Mouse (Mus musculus): ENCODE data around the gene Mamdc4.

Gene Mamdc4

GRCm38 (mm10) chr2:25574579-25575431 is at the start of gene Mamdc4, which contains the start of gene Phpt1:
TSS of gene Mamdc4 (minus strand) at chr2:25574845.
TSS of gene Phpt1 (minus strand) at chr2:25575224.
- peak; percentile 98 for DNase-seq

DNA sequence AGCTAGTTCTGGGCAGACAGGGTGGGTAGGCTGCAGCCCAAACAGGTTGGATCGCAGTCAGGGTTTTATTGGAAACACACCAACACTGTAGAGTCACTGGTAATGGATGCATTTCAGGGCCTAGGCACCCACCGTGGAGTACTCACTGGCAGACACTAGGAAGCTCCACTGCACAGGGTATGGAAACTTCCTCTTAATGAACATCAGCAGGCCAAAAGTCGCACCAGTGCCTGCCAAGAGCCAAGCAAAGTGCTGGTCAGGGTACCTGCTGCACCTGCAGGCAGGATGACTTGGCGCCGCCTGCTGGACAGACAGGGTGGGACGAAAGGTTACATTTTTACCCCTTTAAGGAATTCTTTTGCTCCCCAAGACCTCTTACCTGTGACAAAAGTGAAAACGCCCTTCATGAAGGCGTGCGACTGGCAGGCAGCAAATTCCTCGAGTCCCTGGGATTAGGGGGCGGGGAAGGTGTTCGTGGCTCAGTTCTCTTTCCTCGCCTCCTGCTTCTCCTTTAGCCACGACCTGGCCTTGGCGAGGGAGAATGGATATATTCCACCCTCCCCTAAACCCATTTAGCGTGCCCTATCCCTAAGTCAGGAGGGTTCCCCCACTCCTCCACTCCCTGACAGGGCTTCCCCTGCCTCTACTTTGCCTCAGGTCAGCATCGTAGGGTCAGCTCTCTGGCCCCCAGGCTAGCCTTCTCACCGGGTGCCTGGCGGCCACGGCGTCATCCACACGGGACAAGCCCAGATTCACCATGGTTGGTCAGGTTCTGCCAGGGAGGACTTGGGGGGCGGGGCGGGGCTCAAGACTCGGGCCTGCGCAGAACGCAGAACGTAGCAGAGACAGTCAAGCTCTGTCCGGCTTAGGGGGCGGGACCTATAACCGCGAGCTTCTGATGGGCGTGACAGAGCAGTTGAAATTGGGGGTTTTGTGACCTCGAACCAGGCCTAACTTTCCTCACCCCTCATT is 46.9 kb upstream of the Mamdc4 start, which contains the start of gene Tmem141:
Tmem141 (minus strand) TSS at position 777 of the 972 bp plus-strand sequence.
- peak; percentile 94 for DNase-seq

DNA sequence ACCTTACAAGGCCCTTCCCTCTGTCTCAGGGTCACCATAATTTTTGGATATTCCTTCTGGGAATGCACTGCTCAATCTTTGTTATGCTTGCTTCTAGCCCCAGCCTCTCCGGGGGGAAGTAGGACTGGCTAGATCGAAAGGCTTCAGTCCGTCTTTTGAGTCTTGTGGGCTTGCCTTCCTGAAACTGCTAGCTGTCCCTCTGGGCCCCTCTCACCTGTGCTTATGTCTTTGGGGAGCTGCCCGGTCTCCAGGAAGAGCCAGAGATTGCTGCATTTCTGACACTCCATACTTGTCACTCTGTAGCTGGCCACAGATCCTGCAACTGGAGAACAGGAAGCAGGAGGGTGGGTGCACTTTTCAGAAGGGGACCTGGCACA is 46.2 kb upstream of the Mamdc4 start:
- no peak for DNase-seq

DNA sequence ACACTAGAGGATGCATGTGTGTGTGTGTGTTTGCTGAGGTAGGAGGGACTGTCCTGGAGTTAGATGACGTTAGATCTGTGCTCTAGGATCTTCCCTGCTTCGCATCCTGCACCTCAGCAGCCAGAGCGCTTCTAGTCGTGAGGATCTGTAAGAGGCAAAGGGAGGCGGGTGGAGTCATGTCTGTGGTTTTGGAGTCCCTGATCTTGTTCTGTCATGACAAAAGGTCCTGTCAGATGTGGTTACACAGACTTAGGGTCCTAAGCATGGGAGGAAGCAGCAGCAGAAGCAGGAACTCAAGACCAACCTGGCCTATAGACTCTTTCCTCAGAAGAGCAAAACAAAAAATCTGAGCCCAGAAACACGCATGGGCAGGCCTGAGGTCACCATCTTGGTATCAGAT is 45.7 kb upstream of the Mamdc4 start:
- no peak for DNase-seq

- no peak for DNase-seq
These were observed 42.9 kb upstream of the Mamdc4 start, which contains the start of gene Ccdc183 for GRCm38 (mm10) chr2:25617578-25617977. TSS of gene Ccdc183 (minus strand) at chr2:25617678.

DNA sequence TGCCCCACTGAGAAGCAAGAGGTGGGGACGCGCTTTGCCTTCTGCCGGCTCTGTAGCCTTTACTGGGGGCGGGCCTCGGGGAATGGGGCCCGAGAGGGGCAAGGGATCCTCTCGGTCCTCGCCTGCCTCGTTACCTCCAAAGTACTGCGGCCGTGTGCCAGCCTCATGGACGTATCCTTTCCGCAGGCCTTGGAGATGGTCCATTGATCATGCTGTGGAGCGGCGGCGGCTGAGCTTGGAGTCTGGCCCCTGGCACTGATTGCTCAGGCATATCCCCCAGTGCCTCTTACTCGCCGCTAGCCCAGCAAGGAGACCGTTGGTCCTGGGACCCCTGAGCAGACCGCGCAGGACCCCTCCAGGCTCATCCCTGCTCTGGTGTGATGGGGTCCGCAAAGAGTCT is 41.8 kb upstream of the Mamdc4 start:
- DNase-seq = no peak

DNA sequence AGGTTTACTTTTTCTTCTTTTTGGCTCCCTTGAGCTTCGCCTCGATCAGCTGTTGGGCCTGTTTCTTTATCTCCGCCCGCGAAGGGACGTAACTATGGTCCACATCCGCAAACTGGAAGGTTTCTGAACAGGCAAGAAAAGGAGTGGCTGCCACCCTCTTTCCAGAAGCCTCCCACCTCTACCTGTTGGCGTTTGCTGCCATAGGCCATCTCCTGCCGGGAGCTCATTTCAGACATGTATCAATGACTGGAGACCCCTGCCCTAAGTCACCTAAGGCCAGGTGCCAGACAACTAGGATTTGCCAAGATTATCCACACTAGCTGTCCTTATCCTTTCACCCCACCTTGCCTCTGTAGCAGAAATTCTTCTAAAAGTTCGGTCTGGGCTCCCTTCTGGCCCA is 34.0 kb upstream of the Mamdc4 start:
- DNase-seq = no peak

- peak; percentile 94 for DNase-seq
These were observed 33.3 kb upstream of the Mamdc4 start, which contains the start of gene Rabl6 for GRCm38 (mm10) chr2:25607761-25608622. TSS of gene Rabl6 (minus strand) at chr2:25608521.

DNA sequence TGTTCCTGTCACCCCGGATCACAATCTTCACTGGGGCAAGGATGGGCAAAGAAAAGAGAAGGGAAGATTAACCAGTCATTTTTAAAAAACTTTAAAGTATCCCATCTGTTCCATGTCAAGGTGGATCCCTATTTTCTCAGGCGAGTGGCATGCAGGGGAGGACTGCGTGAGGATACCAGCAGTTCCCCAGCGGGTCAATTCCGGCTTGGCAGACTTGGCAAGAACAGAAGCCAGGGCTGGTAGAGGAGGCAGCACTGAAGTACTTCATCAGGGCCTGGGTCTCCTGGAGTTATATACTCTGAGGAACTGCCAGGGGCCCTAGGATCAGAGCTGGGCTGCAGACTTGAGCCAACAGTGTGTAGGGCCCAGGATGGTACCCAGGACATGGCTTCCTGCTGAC is 27.9 kb upstream of the Mamdc4 start:
- no peak for DNase-seq

DNA sequence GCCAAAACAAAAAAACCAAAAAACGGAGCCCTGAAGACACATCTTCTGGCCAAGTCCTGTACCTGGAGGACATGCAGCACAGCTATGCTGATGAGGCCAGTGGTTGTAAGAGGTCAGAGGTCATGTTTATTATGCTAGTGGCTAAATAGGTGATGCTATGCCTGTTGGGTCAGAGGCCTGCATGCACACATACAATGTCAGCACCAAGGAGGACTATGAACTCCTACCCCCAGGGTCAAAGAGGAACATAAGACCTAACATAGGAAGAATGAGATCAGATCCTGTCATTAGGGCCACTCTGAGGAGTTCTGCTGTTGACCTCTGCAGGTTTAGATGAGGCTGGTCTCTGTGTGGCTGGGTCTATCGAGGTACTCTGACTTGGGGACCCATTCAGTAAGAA is 25.4 kb upstream of the Mamdc4 start:
- DNase-seq = no peak

DNA sequence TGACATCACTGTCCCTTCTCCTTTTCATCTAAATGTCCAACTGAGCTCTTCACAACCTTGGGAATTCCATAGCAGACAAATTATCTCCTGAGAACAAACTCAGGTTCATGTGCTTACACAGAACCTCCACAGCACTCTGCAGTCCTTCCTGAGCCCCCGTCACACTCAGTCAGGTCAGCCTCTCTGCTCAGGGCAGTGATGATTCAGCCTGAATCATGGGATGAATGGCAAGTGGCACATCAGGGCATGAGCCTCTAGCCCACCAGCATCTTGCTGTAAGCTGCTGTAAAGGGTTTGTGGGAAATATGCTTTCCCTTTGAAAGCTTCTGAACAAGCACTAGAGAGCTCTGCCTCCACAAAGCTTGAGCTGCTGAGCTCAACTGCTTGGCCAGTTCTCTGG is 24.1 kb upstream of the Mamdc4 start:
- no peak for DNase-seq

DNA sequence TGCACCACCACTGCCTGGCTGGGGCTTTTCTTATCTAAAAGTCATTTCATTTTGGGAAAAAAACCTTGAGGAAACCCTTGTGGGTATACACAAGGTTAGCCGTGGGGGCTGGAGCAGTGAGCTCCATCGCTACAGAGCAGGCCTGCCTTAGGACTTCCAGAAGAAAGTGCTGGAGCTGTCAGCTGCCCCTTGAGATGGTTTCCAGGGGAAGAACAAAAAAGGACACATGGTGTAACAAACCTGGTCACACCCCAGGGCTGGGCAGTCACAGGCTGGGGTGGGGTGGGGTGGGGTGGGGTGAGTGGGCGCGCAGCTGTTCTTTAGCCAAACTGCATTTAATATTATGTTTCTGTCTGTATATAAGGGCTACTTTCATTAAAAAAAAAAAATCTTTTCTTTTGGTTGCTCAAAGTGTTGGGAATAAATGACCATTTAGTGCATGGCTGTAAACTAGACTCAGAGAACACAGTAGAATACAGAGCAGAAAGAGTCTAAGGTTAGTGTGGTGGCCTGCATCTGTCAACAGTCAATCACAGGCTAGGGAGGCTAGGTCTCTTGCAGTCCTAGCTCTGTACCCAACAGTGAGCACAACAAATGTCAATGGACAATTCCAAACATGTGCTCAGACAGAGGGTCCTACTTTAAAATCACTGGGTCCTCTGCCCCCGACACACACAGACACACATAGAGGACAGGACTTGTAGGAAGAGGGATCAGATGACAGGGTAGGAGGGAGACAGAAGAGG is 22.3 kb upstream of the Mamdc4 start:
- no peak for DNase-seq

DNA sequence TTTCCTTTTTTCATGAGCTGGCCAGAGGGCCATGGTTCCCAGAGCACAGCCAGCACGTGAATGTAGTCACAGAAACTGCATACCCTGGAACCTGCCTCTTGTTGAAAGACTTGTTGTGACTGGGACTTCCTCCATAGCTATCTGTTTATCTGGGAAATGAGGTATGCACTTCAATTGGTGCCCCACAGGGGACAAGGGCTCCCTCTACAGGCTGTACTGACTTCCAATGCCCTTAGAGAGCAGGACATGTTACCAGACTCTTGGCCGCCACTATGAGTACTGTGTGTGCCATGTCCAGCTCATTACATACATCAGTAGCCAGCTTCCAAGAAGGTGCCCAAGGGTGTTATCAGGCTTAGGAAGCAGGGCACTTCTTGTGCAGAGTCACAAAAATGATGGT is 17.2 kb upstream of the Mamdc4 start:
- DNase-seq = no peak

DNA sequence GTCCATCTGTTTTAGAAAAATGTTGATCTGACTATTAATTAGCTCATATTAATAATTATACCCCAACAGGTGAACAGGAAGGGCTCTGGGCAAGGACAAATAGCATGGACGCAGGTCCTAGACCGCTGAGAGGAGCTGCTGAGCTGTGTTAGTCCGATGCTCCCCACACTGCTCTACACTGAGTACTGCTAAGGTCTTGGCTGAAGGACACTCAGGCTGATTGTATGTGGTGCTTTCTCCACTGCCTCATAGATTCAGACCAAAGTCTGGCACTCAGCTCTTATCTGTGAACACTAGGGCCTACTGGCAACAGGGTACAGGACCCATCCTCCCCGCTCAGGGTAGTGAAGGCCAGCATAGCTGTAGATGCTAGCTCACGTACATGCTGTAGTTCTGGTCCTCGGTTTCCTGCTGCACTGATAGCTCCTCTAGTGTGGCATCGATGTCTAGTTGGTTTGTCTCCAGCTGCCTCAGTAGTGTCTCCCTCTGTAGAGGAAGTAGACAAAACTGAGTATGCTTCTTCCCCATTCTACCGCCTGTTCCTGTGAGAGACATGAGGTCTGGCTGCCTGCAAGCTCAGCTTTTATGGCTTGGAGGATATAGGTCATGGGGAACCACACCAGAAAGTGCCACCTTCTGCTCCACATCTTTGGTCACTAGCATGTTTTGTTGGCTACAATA is 13.7 kb upstream of the Mamdc4 start:
- no peak for DNase-seq

- no peak for DNase-seq
These were observed 12.6 kb upstream of the Mamdc4 start for GRCm38 (mm10) chr2:25587290-25587689.

DNA sequence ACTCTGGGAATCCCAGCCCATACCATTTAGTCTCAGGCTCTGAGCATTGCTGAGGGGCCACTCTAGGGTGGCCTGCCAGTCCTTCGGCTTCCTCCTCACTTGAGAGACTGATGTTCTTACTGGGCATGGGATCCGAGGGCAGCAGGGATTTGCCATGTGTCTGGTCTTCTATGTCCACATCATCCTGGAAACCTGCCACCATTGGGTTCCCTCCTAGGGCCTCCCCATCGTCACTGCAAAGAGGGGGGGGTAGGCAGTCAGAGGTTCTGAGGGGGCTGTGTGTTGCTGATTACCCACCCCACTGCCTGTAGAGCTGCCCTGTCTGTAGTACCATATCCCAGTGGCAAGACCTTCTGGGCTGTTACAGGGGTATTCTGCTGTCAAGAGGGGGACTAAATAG is 11.0 kb upstream of the Mamdc4 start:
- DNase-seq = no peak

GRCm38 (mm10) chr2:25584856-25585255 is 10.2 kb upstream of the Mamdc4 start:
- DNase-seq = no peak

DNA sequence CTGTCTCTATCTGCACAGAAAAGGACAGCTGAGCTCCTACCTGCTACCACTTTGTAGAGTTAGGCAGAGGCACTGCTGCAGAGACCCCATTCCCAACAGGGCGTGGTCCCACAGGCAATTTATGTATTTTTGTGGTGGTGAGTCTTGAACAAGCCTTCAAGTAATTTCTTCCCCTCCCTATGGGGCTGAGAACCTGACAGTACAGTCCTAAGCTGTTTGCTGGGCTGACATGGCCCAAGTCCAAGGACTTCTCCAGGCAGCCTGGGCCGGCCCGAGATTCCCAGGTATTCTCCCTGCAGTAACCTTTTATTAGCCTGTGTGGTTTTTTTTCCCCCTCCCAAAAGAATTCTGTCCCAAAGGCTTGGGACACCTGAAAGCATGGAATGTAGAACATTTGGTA is 9.5 kb upstream of the Mamdc4 start:
- DNase-seq = no peak

DNA sequence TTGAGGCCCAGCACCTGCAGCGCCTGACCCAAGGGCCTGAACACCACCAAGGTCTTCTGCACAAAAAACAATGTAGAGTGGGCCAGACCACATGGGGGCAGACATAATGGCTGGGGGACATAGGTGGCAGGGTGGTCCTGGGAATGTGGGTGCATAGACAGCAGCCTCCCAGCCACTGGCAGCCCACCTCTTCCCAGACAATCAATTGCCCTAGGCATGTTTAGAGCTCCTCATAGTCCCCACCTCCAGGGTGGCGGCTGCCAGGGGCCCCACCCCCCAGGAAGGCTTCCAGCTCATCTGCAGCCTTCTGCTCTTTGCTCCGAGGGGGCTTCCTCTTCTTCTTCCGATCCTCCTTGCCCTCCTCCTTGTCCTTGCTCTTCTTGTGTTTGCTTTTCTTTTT is 8.9 kb upstream of the Mamdc4 start:
- no peak for DNase-seq

DNA sequence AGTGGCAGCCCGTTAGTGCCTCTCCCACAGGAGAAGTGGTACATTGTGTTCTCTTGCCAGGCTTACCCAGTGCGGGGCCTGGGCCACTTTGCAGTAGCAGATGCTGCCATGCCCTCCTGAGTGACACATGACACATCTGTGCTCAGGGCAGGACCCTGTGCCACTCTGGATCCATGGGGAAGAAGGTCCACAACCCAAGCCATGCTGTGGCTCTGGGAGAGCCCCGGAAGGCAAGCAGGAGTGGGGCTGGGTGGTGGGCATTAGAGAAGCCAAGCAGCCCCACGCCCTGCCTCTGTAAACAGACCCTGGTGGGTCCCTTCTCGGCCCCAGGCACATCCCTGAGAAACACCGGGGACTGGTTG is 8.5 kb upstream of the Mamdc4 start:
- DNase-seq = no peak

DNA sequence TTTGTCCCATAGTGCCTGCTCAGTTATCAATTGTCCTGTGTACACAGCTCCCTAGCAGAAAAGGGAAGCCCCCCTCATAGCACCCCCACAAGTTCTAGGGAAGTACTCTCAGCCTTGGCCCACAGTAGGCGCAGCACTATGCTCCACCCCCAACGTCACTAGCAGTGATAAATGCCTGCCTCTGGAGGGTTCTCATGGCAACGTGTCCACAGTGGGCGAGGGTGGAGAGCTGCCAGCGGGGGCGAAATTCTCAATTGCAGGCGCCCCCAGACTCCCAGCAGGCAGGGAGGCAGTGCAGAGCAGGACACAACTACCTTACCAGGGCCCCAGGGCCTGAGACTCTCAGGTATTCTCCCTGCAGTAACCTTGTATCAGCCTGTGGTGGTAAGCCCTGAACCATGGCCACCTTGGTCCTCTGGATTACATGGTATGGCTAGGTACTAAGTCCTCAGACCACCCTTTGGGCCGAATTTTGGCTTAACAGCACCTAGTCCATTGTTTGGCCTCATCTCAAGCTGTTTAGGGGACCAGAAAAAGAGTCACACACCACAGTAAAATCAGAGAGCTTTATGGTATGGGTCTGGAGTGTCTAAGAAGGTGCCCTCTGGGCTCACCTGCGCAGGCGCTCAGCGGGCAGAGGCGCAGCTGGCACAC is 7.9 kb upstream of the Mamdc4 start:
- peak; percentile 52 for DNase-seq
